Mouse (Mus musculus): ENCODE measurements around the gene Mkrn3. TPM values are rescaled to one million over a fixed set of nuclear protein-coding genes. Genes with fewer than 3 reads are reported as not detected.

Gene Mkrn3
- polyA plus RNA-seq (2012; rRNA removed) = 0.32 and 0.41 TPM in 2 replicates

GRCm38 (mm10) chr7:62419493-62420360, at the start of gene Mkrn3:
TSS of gene Mkrn3 (minus strand) at chr7:62420139.

GRCm38 (mm10) chr7:62463878-62464755, 44.2 kb upstream of the Mkrn3 start, which contains the start of gene Peg12:
TSS of gene Peg12 (minus strand) at chr7:62464510.

GRCm38 (mm10) chr7:62376510-62377304, 43.2 kb downstream of the Mkrn3 start, which contains the start of gene Magel2:
TSS of gene Magel2 (plus strand) at chr7:62377010.

Other genes with a start within 250 kb of the Mkrn3 start
- gene Ndn, start 73.6 kb downstream of the Mkrn3 start, polyA plus RNA-seq (2012; rRNA removed) = 1.8 and 2.9 TPM in 2 replicates
- 0.05 and 0.33 TPM in 2 replicates for gene Magel2, start 43.1 kb downstream of the Mkrn3 start, polyA plus RNA-seq (2012; rRNA removed)
- gene Peg12, start 44.4 kb upstream of the Mkrn3 start, polyA plus RNA-seq (2012; rRNA removed) = 0.74 and 0.84 TPM in 2 replicates

Measured in liver, embryonic 14 days (tissue).